Mouse (Mus musculus) forebrain, postnatal 0 days (tissue): Measurements from ENCODE around the gene Fcmr. TPM values are rescaled to one million over a fixed set of nuclear protein-coding genes. Genes with fewer than 3 reads are reported as not detected.

Experiments
- ATAC-seq: fragments of 200-750 bp; cut with Nextera tagmentation; 2 replicates; pipeline ENCODE4 v1.8.0; 2017; ENCODE audit warnings: mild to moderate bottlenecking, moderate library complexity
- DNase-seq: peaks from one replicate; pipeline ENCODE4 v3.0.0-alpha.2; 2015
- H3K27ac ChIP-seq: fragments of 300-500 bp; sonication (generic); 2 replicates; pipeline ENCODE4 v1.5.1; 2014; ENCODE audit warnings: low read depth, mild to moderate bottlenecking, antibody characterized with exemption, low read length, moderate library complexity, mixed read lengths
- H3K27me3 ChIP-seq: fragments of 300-500 bp; sonication (generic); 2 replicates; pipeline ENCODE4 v1.6.1; 2014; ENCODE audit warnings: mild to moderate bottlenecking, low read length, mixed read lengths; ENCODE audit not compliant: insufficient read depth
- H3K36me3 ChIP-seq: fragments of 300-500 bp; sonication (generic); 2 replicates; pipeline ENCODE4 v1.6.1; 2014; ENCODE audit warnings: mild to moderate bottlenecking, moderate library complexity; ENCODE audit not compliant: insufficient read depth
- H3K4me1 ChIP-seq: fragments of 300-500 bp; sonication (generic); 2 replicates; pipeline ENCODE4 v1.6.1; 2014; ENCODE audit warnings: antibody characterized with exemption; ENCODE audit not compliant: insufficient read depth
- H3K4me2 ChIP-seq: fragments of 300-500 bp; sonication (generic); 2 replicates; pipeline ENCODE4 v1.6.1; 2014; ENCODE audit warnings: low read depth, mild to moderate bottlenecking, moderate library complexity
- H3K4me3 ChIP-seq: fragments of 300-500 bp; sonication (generic); 2 replicates; pipeline ENCODE4 v1.5.1; 2014; ENCODE audit warnings: low read depth, low read length, mixed read lengths
- H3K9ac ChIP-seq: fragments of 300-500 bp; sonication (generic); 2 replicates; pipeline ENCODE4 v1.6.1; 2014; ENCODE audit warnings: mild to moderate bottlenecking
- H3K9me3 ChIP-seq: fragments of 300-500 bp; sonication (generic); 2 replicates; pipeline ENCODE4 v1.6.1; 2016; ENCODE audit warnings: low read length
- CTCF ChIP-seq: sonication (generic); IDR thresholded peaks from 2 replicates; pipeline ENCODE4 v1.5.1; 2016; ENCODE audit warnings: antibody characterized with exemption, control low read depth, low read depth
- WGBS: fragments of 180-500 bp; shearing (Covaris S2); extraction: QIAGEN DNeasy Blood & Tissue Kit; methylation state at CpG from one replicate; pipeline ENCODE4 v1.1.7; 2014; 5-methylcytosine and 5-hydroxymethylcytosine counted together
- polyA plus RNA-seq: library from polyadenylated mRNA; unstranded; fragments of >200 nt; fragmentation: Nextera tagmentation; extraction: Ambion mirVana; gene quantifications from 2 replicates; pipeline ENCODE4 v1.2.1, GENCODE M21; 2015
- total RNA-seq: library from RNA; depleted of rRNA; stranded (reverse); fragments of >200 nt; gene quantifications from 2 replicates; pipeline ENCODE4 v1.2.3, GENCODE M21; 2014; rRNA removed

The Fcmr gene
- total RNA-seq (not detected in 2 replicates), polyA plus RNA-seq (1.1 and 1.8 TPM in 2 replicates)

GRCm38 (mm10) chr1:130865541-130866221 is at the start of gene Fcmr:
TSS of gene Fcmr (plus strand) at chr1:130865669.
- TF ChIP-seq CTCF, result no peak
- H3K4me2 ChIP-seq, result no peak within 1 kb of the TSS
- H3K4me3 ChIP-seq, result no peak within 1 kb of the TSS
- H3K36me3 ChIP-seq, result no peaks in the 10 kb centered on the region
- ATAC-seq, result no peak
- H3K9me3 ChIP-seq, result no peaks in the 10 kb centered on the region
- H3K27me3 ChIP-seq, result no peaks in the 10 kb centered on the region
- 76% methylated on average over 7 of the region's 7 CpGs for WGBS
- no peaks in the 10 kb centered on the region for H3K4me1 ChIP-seq
- no peak within 1 kb of the TSS for H3K27ac ChIP-seq
- H3K9ac ChIP-seq, result no peak within 1 kb of the TSS
- no peak for DNase-seq

GRCm38 (mm10) chr1:130819737-130820136 is 45.7 kb upstream of the Fcmr start:
- ATAC-seq, result no peak
- Histone ChIP-seq H3K27ac (no peak overlapping the region), H3K4me2 (no peak overlapping the region), H3K9me3 (no peaks in the 10 kb centered on the region), H3K4me3 (no peak overlapping the region), H3K4me1 (no peaks in the 10 kb centered on the region), H3K9ac (no peak overlapping the region), H3K27me3 (no peaks in the 10 kb centered on the region), H3K36me3 (no peaks in the 10 kb centered on the region)
- TF ChIP-seq CTCF, result no peak
- DNase-seq, result no peak
- WGBS, result 73% methylated on average over 1 of the region's 1 CpGs

- ATAC-seq (no peak), DNase-seq (no peak)
- no peaks in the 10 kb centered on the region for H3K4me1 ChIP-seq
- H3K4me3 ChIP-seq, result no peak overlapping the region
- H3K9me3 ChIP-seq, result no peaks in the 10 kb centered on the region
- H3K4me2 ChIP-seq, result no peak overlapping the region
- no peaks in the 10 kb centered on the region for H3K36me3 ChIP-seq
- H3K9ac ChIP-seq, result no peak overlapping the region
- 84% methylated on average over 7 of the region's 7 CpGs for WGBS
- H3K27me3 ChIP-seq, result no peaks in the 10 kb centered on the region
- no peak for TF ChIP-seq CTCF
- no peak overlapping the region for H3K27ac ChIP-seq
Observed at GRCm38 (mm10) chr1:130820316-130821148, 44.9 kb upstream of the Fcmr start.

- TF ChIP-seq CTCF, result no peak
- 89% methylated on average over 2 of the region's 2 CpGs for WGBS
- H3K4me1 ChIP-seq, result no peaks in the 10 kb centered on the region
- no peak overlapping the region for H3K4me2 ChIP-seq
- H3K36me3 ChIP-seq, result no peaks in the 10 kb centered on the region
- H3K9me3 ChIP-seq, result no peaks in the 10 kb centered on the region
- H3K27me3 ChIP-seq, result no peaks in the 10 kb centered on the region
- H3K9ac ChIP-seq, result no peak overlapping the region
- no peak for DNase-seq
- H3K4me3 ChIP-seq, result no peak overlapping the region
- no peak for ATAC-seq
- no peak overlapping the region for H3K27ac ChIP-seq
Observed at GRCm38 (mm10) chr1:130821149-130821471, 44.4 kb upstream of the Fcmr start.

- Histone ChIP-seq H3K27ac (no peak overlapping the region), H3K9ac (no peak overlapping the region), H3K27me3 (no peaks in the 10 kb centered on the region), H3K4me2 (no peak overlapping the region), H3K4me1 (no peaks in the 10 kb centered on the region), H3K9me3 (no peaks in the 10 kb centered on the region), H3K36me3 (no peaks in the 10 kb centered on the region), H3K4me3 (no peak overlapping the region)
- no peak for TF ChIP-seq CTCF
- no peak for DNase-seq
- ATAC-seq, result no peak
- 94% methylated on average over 9 of the region's 9 CpGs for WGBS
Observed at GRCm38 (mm10) chr1:130821911-130822625, 43.4 kb upstream of the Fcmr start.

- TF ChIP-seq CTCF, result no peak
- Histone ChIP-seq H3K9ac (no peak within 1 kb of the TSS), H3K4me3 (no peak within 1 kb of the TSS), H3K4me2 (no peak within 1 kb of the TSS), H3K36me3 (no peaks in the 10 kb centered on the region), H3K27me3 (no peaks in the 10 kb centered on the region), H3K4me1 (no peaks in the 10 kb centered on the region), H3K9me3 (no peaks in the 10 kb centered on the region), H3K27ac (no peak within 1 kb of the TSS)
- WGBS, result 93% methylated on average over 5 of the region's 5 CpGs
- ATAC-seq (no peak), DNase-seq (no peak)
Observed at GRCm38 (mm10) chr1:130826448-130826847, 39.0 kb upstream of the Fcmr start, which contains the start of gene Pigr. TSS of gene Pigr (plus strand) at chr1:130826684.

- H3K9ac ChIP-seq, result no peak overlapping the region
- ATAC-seq (no peak), DNase-seq (no peak)
- H3K27ac ChIP-seq, result no peak overlapping the region
- 72% methylated on average over 4 of the region's 4 CpGs for WGBS
- H3K9me3 ChIP-seq, result no peaks in the 10 kb centered on the region
- no peak overlapping the region for H3K4me3 ChIP-seq
- H3K4me1 ChIP-seq, result no peaks in the 10 kb centered on the region
- H3K27me3 ChIP-seq, result no peaks in the 10 kb centered on the region
- H3K4me2 ChIP-seq, result no peak overlapping the region
- no peaks in the 10 kb centered on the region for H3K36me3 ChIP-seq
- TF ChIP-seq CTCF, result no peak
Observed at GRCm38 (mm10) chr1:130828656-130829055, 36.8 kb upstream of the Fcmr start.
